Mouse (Mus musculus): ENCODE measurements at regions not wholly inside any gene's neighbourhood (a gene's known extent, or its start where the extent isn't known, plus 50 kb on each side); places are given as distances from the start of the nearest gene placed in this dataset.

GRCm38 (mm10) chr2:117745767-117746166, 365.9 kb upstream of the Thbs1 start:
- Histone ChIP-seq H3K27ac (ENCODE audit: low read depth, low read length) (no peak overlapping the region), H3K4me1 (ENCODE audit: control insufficient read depth, insufficient read depth, low read length) (no peaks in the 10 kb centered on the region), H3K4me3 (ENCODE audit: low read depth, low read length) (no peak overlapping the region), H3K36me3 (ENCODE audit: control insufficient read depth, insufficient read depth, low read length) (no peaks in the 10 kb centered on the region), H3K27me3 (ENCODE audit: control insufficient read depth, insufficient read depth, low read length) (no peaks in the 10 kb centered on the region), H3K9ac (ENCODE audit: low read length) (no peak overlapping the region), H3K9me3 (ENCODE audit: control insufficient read depth, low read length) (no peaks in the 10 kb centered on the region), H3K4me2 (ENCODE audit: low read depth) (no peak overlapping the region)
- ATAC-seq (ENCODE audit: insufficient read depth, low FRiP score, low TSS enrichment), result no peak
- DNase-seq (ENCODE audit: low spot score), result no peak
- 78% methylated on average over 2 of the region's 2 CpGs for WGBS

DNA sequence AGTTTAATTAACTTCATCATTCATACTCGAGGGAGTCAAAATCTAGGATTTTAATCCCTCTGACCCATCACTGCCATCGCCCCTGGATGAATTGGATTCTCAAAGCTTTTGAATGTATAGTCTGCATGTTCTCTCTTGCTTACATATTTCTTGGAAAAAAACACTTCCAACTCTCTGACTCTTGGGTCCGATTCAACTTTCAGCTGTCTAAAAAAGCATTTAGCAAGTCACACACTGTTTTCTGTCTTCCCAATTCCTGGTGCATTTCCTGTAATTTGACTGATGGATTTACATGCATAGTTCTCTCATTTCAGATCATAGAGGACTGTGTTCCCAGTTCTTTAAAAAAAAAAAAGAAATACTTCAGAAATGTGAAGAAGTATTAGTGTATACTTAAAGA, 364.5 kb upstream of the Thbs1 start:
- Histone ChIP-seq H3K4me2 (ENCODE audit: low read depth) (no peak overlapping the region), H3K9me3 (ENCODE audit: control insufficient read depth, low read length) (no peaks in the 10 kb centered on the region), H3K9ac (ENCODE audit: low read length) (no peak overlapping the region), H3K27ac (ENCODE audit: low read depth, low read length) (no peak overlapping the region), H3K4me3 (ENCODE audit: low read depth, low read length) (no peak overlapping the region), H3K27me3 (ENCODE audit: control insufficient read depth, insufficient read depth, low read length) (no peaks in the 10 kb centered on the region), H3K4me1 (ENCODE audit: control insufficient read depth, insufficient read depth, low read length) (no peaks in the 10 kb centered on the region), H3K36me3 (ENCODE audit: control insufficient read depth, insufficient read depth, low read length) (no peaks in the 10 kb centered on the region)
- DNase-seq (ENCODE audit: low spot score) (no peak), ATAC-seq (ENCODE audit: insufficient read depth, low FRiP score, low TSS enrichment) (no peak)
- 88% methylated on average over 3 of the region's 3 CpGs for WGBS

DNA sequence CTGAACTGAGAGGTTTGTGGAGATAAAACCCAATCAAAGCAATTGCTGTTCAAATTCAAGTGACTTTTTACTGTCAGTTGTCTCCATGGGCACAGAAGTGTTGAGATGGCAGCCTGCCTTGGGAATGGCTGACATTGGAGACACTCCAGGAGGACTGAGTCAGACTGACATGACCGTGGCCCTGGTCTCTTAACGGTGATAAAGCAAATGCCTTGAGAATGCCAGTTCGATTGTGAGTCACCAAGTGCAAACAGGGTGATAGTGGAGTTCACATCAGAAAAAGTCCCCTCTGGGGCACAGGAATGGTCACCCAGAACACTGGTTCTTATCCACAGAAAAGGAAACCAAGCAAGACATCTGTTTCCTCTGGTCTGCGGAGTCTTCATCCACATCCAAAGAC, 362.8 kb upstream of the Thbs1 start:
- Histone ChIP-seq H3K9ac (ENCODE audit: low read length) (no peak overlapping the region), H3K4me2 (ENCODE audit: low read depth) (no peak overlapping the region), H3K27ac (ENCODE audit: low read depth, low read length) (no peak overlapping the region), H3K27me3 (ENCODE audit: control insufficient read depth, insufficient read depth, low read length) (no peaks in the 10 kb centered on the region), H3K4me1 (ENCODE audit: control insufficient read depth, insufficient read depth, low read length) (no peaks in the 10 kb centered on the region), H3K9me3 (ENCODE audit: control insufficient read depth, low read length) (no peaks in the 10 kb centered on the region), H3K36me3 (ENCODE audit: control insufficient read depth, insufficient read depth, low read length) (no peaks in the 10 kb centered on the region), H3K4me3 (ENCODE audit: low read depth, low read length) (no peak overlapping the region)
- DNase-seq (ENCODE audit: low spot score), result no peak
- 88% methylated on average over 4 of the region's 4 CpGs for WGBS
- ATAC-seq (ENCODE audit: insufficient read depth, low FRiP score, low TSS enrichment), result no peak

- no peak overlapping the region for H3K9ac ChIP-seq (ENCODE audit: low read length)
- no peak overlapping the region for H3K4me2 ChIP-seq (ENCODE audit: low read depth)
- ATAC-seq (ENCODE audit: insufficient read depth, low FRiP score, low TSS enrichment), result no peak
These were observed 352.1 kb upstream of the Thbs1 start for GRCm38 (mm10) chr2:117759491-117760013.

GRCm38 (mm10) chr2:117763631-117764030, 348.0 kb upstream of the Thbs1 start:
- DNase-seq (ENCODE audit: low spot score), result no peak
- no peak for ATAC-seq (ENCODE audit: insufficient read depth, low FRiP score, low TSS enrichment)
- Histone ChIP-seq H3K4me3 (ENCODE audit: low read depth, low read length) (no peak overlapping the region), H3K9me3 (ENCODE audit: control insufficient read depth, low read length) (no peaks in the 10 kb centered on the region), H3K9ac (ENCODE audit: low read length) (no peak overlapping the region), H3K27ac (ENCODE audit: low read depth, low read length) (no peak overlapping the region), H3K36me3 (ENCODE audit: control insufficient read depth, insufficient read depth, low read length) (no peaks in the 10 kb centered on the region), H3K4me1 (ENCODE audit: control insufficient read depth, insufficient read depth, low read length) (no peaks in the 10 kb centered on the region), H3K27me3 (ENCODE audit: control insufficient read depth, insufficient read depth, low read length) (no peaks in the 10 kb centered on the region), H3K4me2 (ENCODE audit: low read depth) (no peak overlapping the region)
- 93% methylated on average over 1 of the region's 1 CpGs for whole genome bisulfite sequencing

More at GRCm38 (mm10) chr2:117759491-117760013, 352.1 kb upstream of the Thbs1 start:
- H3K4me3 ChIP-seq (ENCODE audit: low read depth, low read length), result no peak overlapping the region
- no peaks in the 10 kb centered on the region for H3K4me1 ChIP-seq (ENCODE audit: control insufficient read depth, insufficient read depth, low read length)
- 75% methylated on average over 1 of the region's 1 CpGs for WGBS
- H3K36me3 ChIP-seq (ENCODE audit: control insufficient read depth, insufficient read depth, low read length), result no peaks in the 10 kb centered on the region
- no peak overlapping the region for H3K27ac ChIP-seq (ENCODE audit: low read depth, low read length)
- H3K9me3 ChIP-seq (ENCODE audit: control insufficient read depth, low read length), result no peaks in the 10 kb centered on the region
- DNase-seq (ENCODE audit: low spot score), result no peak
- no peaks in the 10 kb centered on the region for H3K27me3 ChIP-seq (ENCODE audit: control insufficient read depth, insufficient read depth, low read length)

GRCm38 (mm10) chr2:117765572-117765971, 346.1 kb upstream of the Thbs1 start:
- no peak overlapping the region for H3K27ac ChIP-seq (ENCODE audit: low read depth, low read length)
- no peak overlapping the region for H3K4me3 ChIP-seq (ENCODE audit: low read depth, low read length)
- no peaks in the 10 kb centered on the region for H3K36me3 ChIP-seq (ENCODE audit: control insufficient read depth, insufficient read depth, low read length)
- no peak overlapping the region for H3K4me2 ChIP-seq (ENCODE audit: low read depth)
- H3K9ac ChIP-seq (ENCODE audit: low read length), result no peak overlapping the region
- no peaks in the 10 kb centered on the region for H3K27me3 ChIP-seq (ENCODE audit: control insufficient read depth, insufficient read depth, low read length)
- ATAC-seq (ENCODE audit: insufficient read depth, low FRiP score, low TSS enrichment), result no peak
- no peaks in the 10 kb centered on the region for H3K9me3 ChIP-seq (ENCODE audit: control insufficient read depth, low read length)
- H3K4me1 ChIP-seq (ENCODE audit: control insufficient read depth, insufficient read depth, low read length), result no peaks in the 10 kb centered on the region
- no peak for DNase-seq (ENCODE audit: low spot score)
- WGBS, result 64% methylated on average over 5 of the region's 5 CpGs

GRCm38 (mm10) chr2:117766450-117766849, 345.2 kb upstream of the Thbs1 start:
- Histone ChIP-seq H3K27ac (ENCODE audit: low read depth, low read length) (no peak overlapping the region), H3K4me1 (ENCODE audit: control insufficient read depth, insufficient read depth, low read length) (no peaks in the 10 kb centered on the region), H3K9ac (ENCODE audit: low read length) (no peak overlapping the region), H3K4me3 (ENCODE audit: low read depth, low read length) (no peak overlapping the region), H3K36me3 (ENCODE audit: control insufficient read depth, insufficient read depth, low read length) (no peaks in the 10 kb centered on the region), H3K4me2 (ENCODE audit: low read depth) (no peak overlapping the region), H3K9me3 (ENCODE audit: control insufficient read depth, low read length) (no peaks in the 10 kb centered on the region), H3K27me3 (ENCODE audit: control insufficient read depth, insufficient read depth, low read length) (no peaks in the 10 kb centered on the region)
- 89% methylated on average over 3 of the region's 3 CpGs for WGBS
- DNase-seq (ENCODE audit: low spot score), result no peak
- ATAC-seq (ENCODE audit: insufficient read depth, low FRiP score, low TSS enrichment), result no peak

DNA sequence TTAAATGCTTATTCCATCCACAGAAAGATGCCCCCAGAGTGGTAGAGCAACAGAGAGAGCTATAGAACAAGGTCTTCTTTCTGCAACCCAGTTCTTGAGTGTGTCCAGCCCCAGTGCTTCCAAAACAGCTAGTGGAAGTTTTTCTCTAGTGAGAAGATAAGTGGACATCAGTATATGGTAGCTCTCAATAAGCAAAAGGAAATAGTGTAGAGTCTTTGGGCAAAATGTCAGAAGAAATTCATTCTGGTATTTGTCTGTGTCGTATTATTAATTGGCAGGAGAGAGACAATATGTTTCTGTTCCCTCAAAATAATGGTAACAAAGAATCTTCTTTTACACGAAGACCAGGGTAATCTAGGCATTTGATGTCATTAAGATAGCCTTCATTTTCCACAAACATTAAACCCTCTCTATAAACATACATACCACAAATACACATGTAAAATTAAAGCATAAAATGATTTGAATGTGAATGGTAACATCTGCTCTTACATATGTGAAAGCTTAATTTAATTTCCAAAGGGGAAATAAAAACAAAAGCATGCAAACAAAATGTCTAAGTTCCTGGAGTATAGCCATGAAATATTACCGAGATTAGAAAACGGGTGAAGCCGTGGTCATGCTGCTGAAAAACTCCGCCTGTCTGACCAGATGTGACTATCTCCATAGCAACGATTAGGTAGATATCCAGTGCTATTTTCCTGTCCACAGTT, 342.1 kb upstream of the Thbs1 start:
- no peak overlapping the region for H3K27ac ChIP-seq (ENCODE audit: low read depth, low read length)
- no peaks in the 10 kb centered on the region for H3K4me1 ChIP-seq (ENCODE audit: control insufficient read depth, insufficient read depth, low read length)
- H3K9ac ChIP-seq (ENCODE audit: low read length), result no peak overlapping the region
- H3K4me2 ChIP-seq (ENCODE audit: low read depth), result no peak overlapping the region
- H3K36me3 ChIP-seq (ENCODE audit: control insufficient read depth, insufficient read depth, low read length), result no peaks in the 10 kb centered on the region
- H3K9me3 ChIP-seq (ENCODE audit: control insufficient read depth, low read length), result no peaks in the 10 kb centered on the region
- no peaks in the 10 kb centered on the region for H3K27me3 ChIP-seq (ENCODE audit: control insufficient read depth, insufficient read depth, low read length)
- DNase-seq (ENCODE audit: low spot score), result no peak
- H3K4me3 ChIP-seq (ENCODE audit: low read depth, low read length), result no peak overlapping the region
- 78% methylated on average over 7 of the region's 7 CpGs for WGBS
- ATAC-seq (ENCODE audit: insufficient read depth, low FRiP score, low TSS enrichment), result no peak

DNA sequence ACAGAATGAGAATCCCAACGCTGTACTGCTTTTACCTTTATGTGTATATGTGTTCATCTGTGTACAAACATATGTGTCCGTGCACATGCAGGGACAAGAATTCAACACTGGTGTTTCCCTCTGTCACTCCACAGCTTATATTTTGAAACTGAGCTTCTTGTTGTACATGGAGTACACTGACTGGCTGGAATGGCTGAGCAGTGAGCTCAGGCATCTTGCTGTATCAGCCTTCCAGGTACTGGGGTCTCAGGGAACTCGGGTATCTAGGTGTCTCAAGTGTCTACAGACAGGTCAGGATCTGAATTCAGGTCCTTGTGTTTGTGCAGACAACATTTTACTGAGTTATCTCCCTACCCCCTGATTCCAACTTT, 341.6 kb upstream of the Thbs1 start:
- Histone ChIP-seq H3K4me3 (ENCODE audit: low read depth, low read length) (no peak overlapping the region), H3K27me3 (ENCODE audit: control insufficient read depth, insufficient read depth, low read length) (no peaks in the 10 kb centered on the region), H3K4me2 (ENCODE audit: low read depth) (no peak overlapping the region), H3K36me3 (ENCODE audit: control insufficient read depth, insufficient read depth, low read length) (no peaks in the 10 kb centered on the region), H3K4me1 (ENCODE audit: control insufficient read depth, insufficient read depth, low read length) (no peaks in the 10 kb centered on the region), H3K9ac (ENCODE audit: low read length) (no peak overlapping the region), H3K27ac (ENCODE audit: low read depth, low read length) (no peak overlapping the region), H3K9me3 (ENCODE audit: control insufficient read depth, low read length) (no peaks in the 10 kb centered on the region)
- no peak for DNase-seq (ENCODE audit: low spot score)
- 84% methylated on average over 3 of the region's 3 CpGs for WGBS
- no peak for ATAC-seq (ENCODE audit: insufficient read depth, low FRiP score, low TSS enrichment)
